Mouse (Mus musculus): ENCODE results near the gene Szrd1. TPM values are rescaled to one million over a fixed set of nuclear protein-coding genes. Genes with fewer than 3 reads are reported as not detected.
A peak's percentile ranks its signal among the peaks of the same experiment; 100 is the strongest.

Gene Szrd1
- polyA plus RNA-seq, 1 experiment, result 31.2 TPM

DNA sequence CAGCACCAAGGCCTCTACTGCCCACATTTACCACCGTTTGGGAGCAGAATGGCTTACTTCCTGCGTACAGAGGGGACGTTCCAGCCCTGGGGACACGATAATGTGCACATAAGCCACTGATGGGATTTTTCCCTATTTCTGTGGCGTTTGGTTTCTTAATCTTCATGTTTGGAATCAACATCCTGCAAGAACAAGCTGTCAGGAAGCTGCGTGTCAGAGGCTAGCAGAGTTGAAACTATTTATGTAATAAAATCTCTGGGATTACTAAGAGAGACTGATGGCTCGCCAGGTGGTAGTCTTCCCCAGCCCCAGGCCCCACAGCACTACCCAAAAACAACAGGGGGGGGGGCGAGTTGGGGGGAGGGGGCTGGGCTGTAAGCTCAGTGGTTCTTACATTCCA lies 6.3 kb downstream of the Szrd1 start:
- peaks cover 2% of the 10 kb centered on the region; the same call in 1 of the 2 replicates for H3K4me1 ChIP-seq (ENCODE audit: control insufficient read depth, insufficient read depth, low read length)
- TF ChIP-seq POLR2A (IDR thresholded peaks at IDR 0.05; ENCODE audit: borderline replicate concordance, control insufficient read depth, low read depth, low read length), result no peak
- no peak for TF ChIP-seq CTCF (IDR thresholded peaks at IDR 0.05; ENCODE audit: control insufficient read depth, insufficient read depth, low read length)
- no peak overlapping the region for H3K27ac ChIP-seq (ENCODE audit: control insufficient read depth, insufficient read depth, low read depth, low read length, poor library complexity)

DNA sequence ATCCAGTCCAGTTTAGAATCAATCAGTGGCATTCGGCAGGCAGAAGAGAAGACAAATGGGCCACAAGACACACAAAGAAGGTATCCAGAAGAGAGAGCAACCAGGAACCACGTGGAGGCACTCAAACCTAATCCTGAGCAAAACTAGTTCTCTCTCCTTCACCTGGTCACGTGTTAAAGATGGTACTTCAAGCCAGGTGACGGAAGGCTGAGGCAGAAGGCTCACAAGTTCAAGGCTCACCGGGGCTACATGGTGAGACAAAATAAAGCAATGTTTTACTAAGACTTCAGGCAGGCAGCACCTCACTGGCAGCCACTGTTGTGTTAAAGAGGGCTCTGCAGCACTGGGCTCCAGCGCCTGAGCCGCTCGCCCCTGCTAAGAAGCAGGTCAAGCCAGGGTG lies 7.4 kb downstream of the Szrd1 start:
- Histone ChIP-seq H3K27ac (ENCODE audit: control insufficient read depth, insufficient read depth, low read depth, low read length, poor library complexity) (no peak overlapping the region), H3K4me1 (ENCODE audit: control insufficient read depth, insufficient read depth, low read length) (peaks cover 2% of the 10 kb centered on the region; the same call in 1 of the 2 replicates), H3K4me3 (replicated peaks; ENCODE audit: control insufficient read depth, low read depth, low read length) (no peak overlapping the region)

More for the DNA sequence above, 6.3 kb downstream of the Szrd1 start:
- H3K4me3 ChIP-seq (replicated peaks; ENCODE audit: control insufficient read depth, low read depth, low read length), result no peak overlapping the region
- 62% methylated on average over 8 of the region's 8 CpGs for WGBS

GRCm38 (mm10) chr4:141131531-141132061 lies 8.0 kb downstream of the Szrd1 start:
- H3K4me1 ChIP-seq (ENCODE audit: control insufficient read depth, insufficient read depth, low read length), result peaks cover 2% of the 10 kb centered on the region; the same call in 1 of the 2 replicates
- H3K27ac ChIP-seq (ENCODE audit: control insufficient read depth, insufficient read depth, low read depth, low read length, poor library complexity), result no peak overlapping the region
- TF ChIP-seq POLR2A (IDR thresholded peaks at IDR 0.05; ENCODE audit: borderline replicate concordance, control insufficient read depth, low read depth, low read length) (no peak), CTCF (IDR thresholded peaks at IDR 0.05; ENCODE audit: control insufficient read depth, insufficient read depth, low read length) (no peak)
- no peak overlapping the region for H3K4me3 ChIP-seq (replicated peaks; ENCODE audit: control insufficient read depth, low read depth, low read length)
- 78% methylated on average over 5 of the region's 5 CpGs for WGBS

More for the DNA sequence above, 7.4 kb downstream of the Szrd1 start:
- TF ChIP-seq POLR2A (IDR thresholded peaks at IDR 0.05; ENCODE audit: borderline replicate concordance, control insufficient read depth, low read depth, low read length) (no peak), CTCF (IDR thresholded peaks at IDR 0.05; ENCODE audit: control insufficient read depth, insufficient read depth, low read length) (no peak)
- WGBS, result 83% methylated on average over 8 of the region's 8 CpGs

DNA sequence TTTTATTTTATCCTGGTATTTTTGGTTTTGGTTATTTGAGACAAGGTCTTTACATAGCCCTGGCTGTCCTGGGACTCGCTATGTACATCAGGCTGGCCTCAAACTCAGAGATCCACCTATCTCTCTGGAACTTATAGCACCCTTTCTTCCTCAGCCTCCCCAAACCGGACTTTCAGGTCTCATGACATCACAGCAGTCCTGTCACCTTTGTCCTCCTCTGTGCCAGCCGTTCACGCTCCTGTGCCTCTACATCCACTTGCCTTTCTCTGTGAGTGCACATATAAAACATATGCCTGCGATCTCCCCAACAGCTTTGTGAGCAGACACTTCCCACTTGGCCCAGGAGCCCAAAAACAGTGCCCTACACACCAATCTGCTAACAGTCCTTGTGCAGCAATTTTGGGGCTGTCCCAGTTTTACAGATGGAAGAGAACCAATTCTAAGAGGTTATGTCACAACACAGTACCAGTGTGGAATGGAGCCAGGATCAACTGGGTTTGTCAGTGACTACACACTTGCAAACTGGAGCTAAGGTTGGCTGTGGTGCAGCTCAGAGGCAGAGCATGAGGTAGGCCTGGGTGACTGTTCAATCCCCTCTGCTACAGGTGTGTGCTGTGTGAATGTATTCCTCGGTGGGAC lies 8.8 kb downstream of the Szrd1 start:
- no peak overlapping the region for H3K4me3 ChIP-seq (replicated peaks; ENCODE audit: control insufficient read depth, low read depth, low read length)
- TF ChIP-seq CTCF (IDR thresholded peaks at IDR 0.05; ENCODE audit: control insufficient read depth, insufficient read depth, low read length), result no peak
- no peak for TF ChIP-seq POLR2A (IDR thresholded peaks at IDR 0.05; ENCODE audit: borderline replicate concordance, control insufficient read depth, low read depth, low read length)
- 76% methylated on average over 6 of the region's 6 CpGs for WGBS
- no peak overlapping the region for H3K27ac ChIP-seq (ENCODE audit: control insufficient read depth, insufficient read depth, low read depth, low read length, poor library complexity)
- H3K4me1 ChIP-seq (ENCODE audit: control insufficient read depth, insufficient read depth, low read length), result peaks cover 2% of the 10 kb centered on the region; the same call in 1 of the 2 replicates

- Histone ChIP-seq H3K27ac (ENCODE audit: control insufficient read depth, insufficient read depth, low read depth, low read length, poor library complexity) (no peak overlapping the region), H3K4me1 (ENCODE audit: control insufficient read depth, insufficient read depth, low read length) (no peaks in the 10 kb centered on the region), H3K4me3 (replicated peaks; ENCODE audit: control insufficient read depth, low read depth, low read length) (no peak overlapping the region)
- no peak for TF ChIP-seq POLR2A (IDR thresholded peaks at IDR 0.05; ENCODE audit: borderline replicate concordance, control insufficient read depth, low read depth, low read length)
- no peak for TF ChIP-seq CTCF (IDR thresholded peaks at IDR 0.05; ENCODE audit: control insufficient read depth, insufficient read depth, low read length)
- WGBS, result 80% methylated on average over 6 of the region's 6 CpGs
These were observed 10.3 kb downstream of the Szrd1 start for GRCm38 (mm10) chr4:141129190-141129710.

GRCm38 (mm10) chr4:141123065-141123464 lies 16.5 kb downstream of the Szrd1 start:
- 63% methylated on average over 1 of the region's 1 CpGs for WGBS
- no peak for TF ChIP-seq POLR2A (IDR thresholded peaks at IDR 0.05; ENCODE audit: borderline replicate concordance, control insufficient read depth, low read depth, low read length)
- H3K27ac ChIP-seq (ENCODE audit: control insufficient read depth, insufficient read depth, low read depth, low read length, poor library complexity), result no peak overlapping the region

GRCm38 (mm10) chr4:141122663-141123062 lies 16.9 kb downstream of the Szrd1 start:
- no peak overlapping the region for H3K27ac ChIP-seq (ENCODE audit: control insufficient read depth, insufficient read depth, low read depth, low read length, poor library complexity)
- 76% methylated on average over 7 of the region's 7 CpGs for WGBS
- TF ChIP-seq POLR2A (IDR thresholded peaks at IDR 0.05; ENCODE audit: borderline replicate concordance, control insufficient read depth, low read depth, low read length) (no peak), CTCF (IDR thresholded peaks at IDR 0.05; ENCODE audit: control insufficient read depth, insufficient read depth, low read length) (no peak)
- no peaks in the 10 kb centered on the region for H3K4me1 ChIP-seq (ENCODE audit: control insufficient read depth, insufficient read depth, low read length)
- H3K4me3 ChIP-seq (replicated peaks; ENCODE audit: control insufficient read depth, low read depth, low read length), result no peak overlapping the region

More at GRCm38 (mm10) chr4:141123065-141123464, 16.5 kb downstream of the Szrd1 start:
- no peak overlapping the region for H3K4me3 ChIP-seq (replicated peaks; ENCODE audit: control insufficient read depth, low read depth, low read length)
- H3K4me1 ChIP-seq (ENCODE audit: control insufficient read depth, insufficient read depth, low read length), result no peaks in the 10 kb centered on the region

GRCm38 (mm10) chr4:141120700-141121099 lies 18.9 kb downstream of the Szrd1 start:
- TF ChIP-seq POLR2A (IDR thresholded peaks at IDR 0.05; ENCODE audit: borderline replicate concordance, control insufficient read depth, low read depth, low read length) (no peak), CTCF (IDR thresholded peaks at IDR 0.05; ENCODE audit: control insufficient read depth, insufficient read depth, low read length) (peak; percentile 56; the same call in 1 of the 2 replicates)
- no peak overlapping the region for H3K4me3 ChIP-seq (replicated peaks; ENCODE audit: control insufficient read depth, low read depth, low read length)
- no peaks in the 10 kb centered on the region for H3K4me1 ChIP-seq (ENCODE audit: control insufficient read depth, insufficient read depth, low read length)
- 55% methylated on average over 11 of the region's 11 CpGs for WGBS
- no peak overlapping the region for H3K27ac ChIP-seq (ENCODE audit: control insufficient read depth, insufficient read depth, low read depth, low read length, poor library complexity)
